Mouse (Mus musculus): ENCODE data around the gene Dyrk2. TPM values are rescaled to one million over a fixed set of nuclear protein-coding genes. Genes with fewer than 3 reads are reported as not detected.

The Dyrk2 gene
- polyA plus RNA-seq, 1 experiment from 2014 or later: 10.0 TPM

GRCm38 (mm10) chr10:118810908-118811711 is 58.9 kb downstream of the Dyrk2 start:
- Histone ChIP-seq H3K4me3 (no peak overlapping the region), H3K27ac (no peak overlapping the region; the same call in 1 of the 2 replicates), H3K36me3 (no peaks in the 10 kb centered on the region), H3K9ac (no peak overlapping the region), H3K27me3 (no peaks in the 10 kb centered on the region), H3K4me1 (replicated peaks) (peaks cover 19% of the 10 kb centered on the region), H3K4me2 (peak overlapping the region; percentile 30), H3K9me3 (replicated peaks) (no peaks in the 10 kb centered on the region)
- no peak; the same call in 1 of the 2 replicates for ATAC-seq (replicated peaks; ENCODE audit: insufficient number of reproducible peaks, insufficient read depth, low FRiP score, low read depth)
- 40% methylated on average over 16 of the region's 16 CpGs for WGBS

All from heart, embryonic 15.5 days (tissue).